Mouse (Mus musculus) brain, adult 2 months (tissue): ENCODE data around the gene Itm2b.

Experiments used
- DNase-seq: peaks from one replicate; pipeline ENCODE4 v3.0.0; 2011; ENCODE audit warnings: low read depth, low spot score

Itm2b gene

DNA sequence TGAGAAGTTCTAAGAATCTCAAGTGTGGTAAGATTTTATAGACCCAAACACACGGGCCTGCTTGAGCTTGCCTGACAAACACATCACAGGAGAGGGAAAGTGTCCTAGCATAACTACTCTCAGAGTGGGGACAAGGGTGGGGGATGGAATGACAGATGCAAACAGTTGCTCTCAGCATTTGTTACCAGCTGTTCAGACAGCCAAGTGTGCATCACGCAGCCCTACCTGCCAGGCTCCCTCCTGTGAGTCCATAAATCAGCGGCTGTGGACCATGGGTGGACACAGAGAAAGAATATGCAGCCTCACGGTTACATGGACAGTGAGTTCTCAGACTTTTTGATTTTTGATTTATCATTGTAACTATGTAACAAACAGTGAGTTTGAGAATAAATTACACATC is 15.5 kb downstream of the Itm2b start:
- DNase-seq = no peak

GRCm38 (mm10) chr14:73368966-73369365 is 16.1 kb downstream of the Itm2b start:
- peak; percentile 29 for DNase-seq

- DNase-seq = no peak
Measured at GRCm38 (mm10) chr14:73368221-73368620, 16.9 kb downstream of the Itm2b start.

- DNase-seq = peak; percentile 86
Measured at GRCm38 (mm10) chr14:73366278-73366677, 18.8 kb downstream of the Itm2b start.

GRCm38 (mm10) chr14:73363782-73364181 is 21.3 kb downstream of the Itm2b start:
- peak; percentile 49 for DNase-seq

GRCm38 (mm10) chr14:73354700-73355099 is 30.4 kb downstream of the Itm2b start:
- DNase-seq = no peak

DNA sequence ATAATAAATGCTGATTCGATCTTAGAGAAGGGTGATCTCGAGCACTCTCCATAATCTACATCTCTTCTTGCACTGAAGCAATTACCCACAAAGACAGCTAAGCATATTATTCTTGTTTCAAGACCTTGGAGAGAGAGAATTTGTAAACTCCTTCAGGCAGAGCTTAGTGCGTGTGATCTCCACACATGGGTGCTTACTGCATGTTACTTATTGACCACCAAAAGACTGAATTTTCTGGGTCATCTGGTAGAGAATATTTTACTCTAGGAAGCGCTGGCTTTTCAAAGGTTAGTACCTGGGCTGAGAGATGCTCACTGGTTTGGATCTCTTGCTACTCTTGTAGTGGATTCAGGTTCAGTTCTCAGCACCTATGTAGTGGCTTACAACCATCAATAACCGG is 34.0 kb downstream of the Itm2b start:
- DNase-seq = no peak

DNA sequence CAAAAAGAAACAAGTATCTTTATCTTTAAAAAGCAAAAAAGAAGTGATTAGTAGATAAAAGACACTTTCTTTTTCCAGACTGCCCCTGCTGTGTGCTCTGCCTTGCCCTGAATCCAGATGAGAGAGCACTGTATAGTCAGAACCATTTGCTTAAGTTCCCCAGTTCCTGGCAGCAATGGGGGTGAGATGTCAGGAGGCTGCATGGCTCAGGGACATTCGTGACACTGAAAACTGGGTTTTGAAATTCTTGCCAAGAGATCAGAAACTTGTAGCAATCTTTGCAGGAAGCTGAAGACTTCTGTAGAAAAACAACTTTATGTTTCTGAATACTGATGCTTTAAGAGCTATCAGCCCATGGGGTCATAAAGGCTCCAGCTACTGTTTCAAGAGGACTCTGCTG is 35.1 kb downstream of the Itm2b start:
- DNase-seq = no peak

GRCm38 (mm10) chr14:73349061-73349670 is 35.9 kb downstream of the Itm2b start:
- DNase-seq = no peak

DNA sequence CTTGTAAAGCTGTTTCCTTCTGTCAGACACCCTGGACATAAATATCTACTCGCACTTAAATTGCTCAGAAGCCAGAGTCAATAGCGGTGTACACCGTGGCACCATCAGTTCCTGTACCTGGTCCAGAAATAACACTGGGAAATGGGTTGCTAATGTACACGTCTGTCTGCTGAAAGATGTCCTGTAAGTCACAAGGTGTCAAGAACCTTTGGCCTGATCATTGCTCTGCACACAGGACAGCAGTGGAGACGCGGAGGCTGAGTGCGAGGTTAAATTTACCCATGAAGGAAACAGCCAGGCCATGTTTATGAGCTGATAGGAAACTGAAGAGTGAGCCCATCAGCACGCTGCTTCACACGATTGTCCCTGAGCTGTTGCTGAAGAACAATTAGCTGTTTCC is 37.8 kb downstream of the Itm2b start:
- DNase-seq = no peak

- DNase-seq = no peak
Measured at GRCm38 (mm10) chr14:73345614-73346013, 39.5 kb downstream of the Itm2b start.

- DNase-seq = no peak
Measured at GRCm38 (mm10) chr14:73340051-73340755, 44.9 kb downstream of the Itm2b start.

DNA sequence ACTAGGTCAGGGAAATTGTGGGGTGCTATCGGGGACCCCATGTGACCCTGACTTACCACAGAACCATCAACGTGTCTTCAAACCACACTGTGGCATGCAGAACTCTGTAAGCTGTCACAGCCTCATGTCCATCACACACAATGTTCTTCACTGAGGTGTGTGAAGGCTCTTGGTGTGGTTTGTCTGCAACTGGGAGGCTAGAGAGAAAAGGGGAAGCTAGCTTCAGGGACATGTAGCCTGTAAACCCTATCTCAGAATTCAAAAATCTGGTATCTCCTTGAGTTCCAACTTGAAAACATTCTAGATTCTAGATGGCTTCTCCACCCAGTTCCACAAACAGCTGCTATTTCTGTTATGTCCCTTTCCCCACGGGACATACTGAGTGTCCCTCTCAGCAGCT is 45.5 kb downstream of the Itm2b start:
- no peak for DNase-seq

- no peak for DNase-seq
Measured at GRCm38 (mm10) chr14:73336316-73337080, 48.6 kb downstream of the Itm2b start.

- peak; percentile 43 for DNase-seq
Measured at GRCm38 (mm10) chr14:73334926-73335805, 49.9 kb downstream of the Itm2b start.

- no peak for DNase-seq
Measured at GRCm38 (mm10) chr14:73333880-73334279, 51.2 kb downstream of the Itm2b start.

DNA sequence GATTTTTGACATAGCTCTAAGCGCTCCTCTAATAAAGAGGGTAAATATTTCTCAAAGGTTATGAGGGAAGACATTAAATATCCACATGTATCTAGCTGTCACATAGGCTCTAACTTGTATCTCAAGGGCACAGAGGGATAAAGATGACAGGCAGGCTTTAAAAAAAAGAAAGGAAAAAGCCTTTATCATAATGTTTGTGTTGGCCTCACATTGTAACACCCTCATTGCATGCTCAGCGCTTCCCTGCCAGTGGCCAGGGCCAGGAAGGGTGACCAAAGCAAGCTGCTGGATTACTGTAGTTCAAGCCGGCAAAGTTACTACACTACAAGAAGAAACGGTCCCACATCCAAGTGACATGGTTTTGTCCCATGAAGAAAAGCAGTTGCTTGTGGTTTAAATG is 53.7 kb downstream of the Itm2b start:
- DNase-seq = no peak

- DNase-seq = peak; percentile 40
Measured at GRCm38 (mm10) chr14:73329871-73330270, 55.2 kb downstream of the Itm2b start.

DNA sequence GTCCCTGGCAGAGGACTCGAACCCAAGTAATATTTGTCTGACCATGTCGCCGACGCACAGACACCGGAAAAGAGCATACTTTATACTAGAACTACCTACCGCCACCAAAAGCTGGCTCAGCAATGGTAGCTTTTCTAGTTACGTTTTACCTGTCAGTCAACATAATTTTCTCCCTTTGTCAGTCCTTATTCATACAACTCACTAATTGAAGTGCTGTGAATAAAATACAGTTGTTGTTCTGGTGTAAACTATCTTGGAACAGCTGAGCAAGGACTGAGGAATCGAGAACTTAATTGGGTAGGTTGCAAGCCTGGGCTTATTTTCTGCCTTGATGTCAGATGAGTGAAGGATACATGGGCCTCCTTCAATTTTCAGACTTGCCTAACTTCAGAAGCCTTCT is 58.6 kb downstream of the Itm2b start:
- no peak for DNase-seq

GRCm38 (mm10) chr14:73325456-73326381 is 59.4 kb downstream of the Itm2b start, which contains the start of gene Rb1:
TSS of gene Rb1 (minus strand) at chr14:73325822.
- peak; percentile 91 for DNase-seq
